Mouse (Mus musculus) ES-Bruce4 (cell line): Measurements from ENCODE around the gene Olfr1288.

Experiments used
- CTCF ChIP-seq: IDR thresholded peaks from one replicate; pipeline ENCODE4 v1.8.1; 2011; ENCODE audit warnings: low read depth, low read length
- EP300 ChIP-seq: IDR thresholded peaks from 2 replicates; pipeline ENCODE4 v1.6.1; 2011; ENCODE audit warnings: low read depth, low read length; ENCODE audit not compliant: insufficient read depth
- POLR2A ChIP-seq: IDR thresholded peaks from one replicate; pipeline ENCODE4 v1.8.1; 2011; ENCODE audit warnings: low read length; ENCODE audit not compliant: insufficient read depth

DNA sequence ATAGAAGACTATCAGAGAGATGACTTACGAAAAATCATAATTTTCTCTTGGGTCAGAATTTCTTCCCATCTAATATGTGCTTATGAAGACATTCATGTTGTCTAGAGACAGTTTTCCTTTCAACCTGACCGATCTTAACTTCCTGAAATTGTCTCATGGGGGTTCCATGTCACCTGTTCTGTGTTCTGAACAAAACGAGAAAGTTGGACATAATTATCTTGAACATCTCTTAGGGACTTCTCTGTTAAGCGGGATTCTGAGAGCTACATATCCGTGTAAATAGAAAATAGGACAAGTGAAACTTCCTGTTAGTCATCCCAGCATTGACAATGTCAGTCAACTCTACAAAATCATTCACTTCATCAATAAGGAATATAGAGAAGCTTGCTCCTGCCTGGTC, 19.8 kb downstream of the Olfr1288 start, which contains the start of gene Olfr1290:
- TF ChIP-seq CTCF, result no peak
- TF ChIP-seq EP300, result no peak
- no peak for TF ChIP-seq POLR2A
